Mouse (Mus musculus) heart, postnatal 0 days (tissue): ENCODE data around the gene Ep400. TPM values are rescaled to one million over a fixed set of nuclear protein-coding genes. Genes with fewer than 3 reads are reported as not detected.
"Not testable (repeated sequence)": the region's sequence is repeated elsewhere in the genome, so short reads cannot be mapped to it uniquely, and the experiment has no call there.

Source experiments
- ATAC-seq: fragments of 200-750 bp; cut with Nextera tagmentation; 2 replicates; pipeline ENCODE4 v1.8.0; 2017; ENCODE audit warnings: low read depth, moderate number of reproducible peaks, moderate library complexity; ENCODE audit not compliant: insufficient read depth
- DNase-seq: peaks from one replicate; pipeline ENCODE4 v3.0.0-alpha.2; 2016; ENCODE audit warnings: low spot score
- H3K27ac ChIP-seq: fragments of 300-500 bp; sonication (generic); 2 replicates; pipeline ENCODE4 v1.5.1; 2014; ENCODE audit warnings: low read depth, mild to moderate bottlenecking
- H3K27me3 ChIP-seq: fragments of 300-500 bp; sonication (generic); 2 replicates; pipeline ENCODE4 v1.6.1; 2014; ENCODE audit warnings: low read length, mixed read lengths; ENCODE audit not compliant: control insufficient read depth, insufficient read depth
- H3K36me3 ChIP-seq: fragments of 300-500 bp; sonication (generic); replicated peaks from 2 replicates; pipeline ENCODE4 v1.6.1; 2014; ENCODE audit warnings: low read length, mixed read lengths; ENCODE audit not compliant: control insufficient read depth, insufficient read depth
- H3K4me1 ChIP-seq: fragments of 300-500 bp; sonication (generic); 2 replicates; pipeline ENCODE4 v1.6.1; 2014; ENCODE audit warnings: antibody characterized with exemption; ENCODE audit not compliant: control insufficient read depth, insufficient read depth
- H3K4me2 ChIP-seq: fragments of 300-500 bp; sonication (generic); 2 replicates; pipeline ENCODE4 v1.6.1; 2014; ENCODE audit warnings: low read depth, mild to moderate bottlenecking, low read length, moderate library complexity
- H3K4me3 ChIP-seq: fragments of 300-500 bp; sonication (generic); 2 replicates; pipeline ENCODE4 v1.5.1; 2014; ENCODE audit warnings: low read depth, low read length
- H3K9ac ChIP-seq: fragments of 300-500 bp; sonication (generic); replicated peaks from 2 replicates; pipeline ENCODE4 v1.6.1; 2014; ENCODE audit warnings: low read depth, low read length, mixed read lengths
- H3K9me3 ChIP-seq: fragments of 300-500 bp; sonication (generic); replicated peaks from 2 replicates; pipeline ENCODE4 v1.6.1; 2016; ENCODE audit warnings: low read length; ENCODE audit not compliant: control insufficient read depth
- CTCF ChIP-seq: IDR thresholded peaks from 2 replicates; pipeline ENCODE4 v1.5.1; 2016; ENCODE audit warnings: antibody characterized with exemption, control low read depth, low read depth
- EP300 ChIP-seq: IDR thresholded peaks from 2 replicates; pipeline ENCODE4 v1.6.1; 2016; ENCODE audit warnings: antibody characterized with exemption, low read depth
- WGBS: fragments of 180-500 bp; shearing (Covaris S2); extraction: QIAGEN DNeasy Blood & Tissue Kit; methylation state at CpG from one replicate; pipeline ENCODE4 v1.1.7; 2014; 5-methylcytosine and 5-hydroxymethylcytosine counted together
- polyA plus RNA-seq: library from polyadenylated mRNA; unstranded; fragments of >200 nt; fragmentation: Nextera tagmentation; extraction: Ambion mirVana; gene quantifications from 2 replicates; pipeline ENCODE4 v1.2.1, GENCODE M21; 2015
- total RNA-seq: library from RNA; depleted of rRNA; stranded (reverse); fragments of >200 nt; gene quantifications from 2 replicates; pipeline ENCODE4 v1.2.3, GENCODE M21; 2014; ENCODE audit warnings: low replicate concordance

The Ep400 gene
- total and polyA plus RNA-seq, 2 experiments from 2014 or later, result 12.7 to 21.9 TPM

DNA sequence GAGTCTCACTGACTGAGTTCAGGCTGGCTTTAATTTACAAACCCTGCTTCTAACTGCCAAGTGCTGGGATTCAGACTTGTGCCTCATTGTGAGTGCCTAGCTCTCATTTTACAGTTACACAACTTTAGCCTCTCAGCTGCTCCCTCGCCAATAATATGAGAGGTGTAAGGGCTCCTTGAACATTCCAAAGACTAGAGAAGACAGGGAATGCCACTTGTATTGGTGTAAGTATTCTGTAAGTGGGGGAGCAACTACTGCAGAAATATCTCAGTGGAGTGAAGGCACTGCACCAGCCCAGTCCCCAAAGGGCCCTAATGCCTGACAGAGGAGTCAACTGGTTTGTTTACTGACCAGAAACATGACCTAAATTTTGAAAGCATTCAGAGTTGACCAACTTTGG lies 42.7 kb downstream of the Ep400 start:
- DNase-seq (no peak), ATAC-seq (no peak)
- H3K9ac ChIP-seq, result no peak overlapping the region
- no peak overlapping the region for H3K4me2 ChIP-seq
- no peaks in the 10 kb centered on the region for H3K9me3 ChIP-seq
- no peaks in the 10 kb centered on the region for H3K27me3 ChIP-seq
- no peaks in the 10 kb centered on the region for H3K4me1 ChIP-seq
- H3K36me3 ChIP-seq, result peaks cover 82% of the 10 kb centered on the region
- H3K27ac ChIP-seq, result no peak overlapping the region
- 93% methylated on average over 1 of the region's 1 CpGs for WGBS
- no peak overlapping the region for H3K4me3 ChIP-seq
- TF ChIP-seq EP300, result no peak
- TF ChIP-seq CTCF, result no peak

DNA sequence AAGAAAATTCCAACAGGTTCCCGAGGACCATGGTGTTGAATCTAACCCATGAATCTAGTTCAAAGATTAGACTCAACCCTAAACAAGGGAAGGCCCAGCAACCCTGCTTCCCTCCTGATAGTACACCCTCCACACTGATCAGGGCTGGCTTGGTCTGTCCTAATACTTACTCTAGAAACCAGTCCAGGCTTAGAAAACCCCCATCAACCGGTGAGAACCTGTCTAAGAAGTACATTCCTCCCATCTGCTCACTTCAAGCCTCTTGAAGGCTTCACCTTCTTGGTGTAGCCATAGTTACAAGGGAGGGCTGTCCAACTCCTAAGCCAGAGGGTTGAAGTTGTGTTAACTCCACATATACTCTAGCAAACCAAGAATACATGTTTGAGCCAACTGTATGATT lies 47.0 kb downstream of the Ep400 start:
- no peaks in the 10 kb centered on the region for H3K27me3 ChIP-seq
- TF ChIP-seq CTCF (no peak), EP300 (no peak)
- no peak overlapping the region for H3K27ac ChIP-seq
- H3K4me1 ChIP-seq, result no peaks in the 10 kb centered on the region
- no peak for DNase-seq
- WGBS, result 84% methylated on average over 2 of the region's 2 CpGs
- peaks cover 86% of the 10 kb centered on the region for H3K36me3 ChIP-seq
- ATAC-seq, result no peak
- no peak overlapping the region for H3K9ac ChIP-seq
- H3K4me3 ChIP-seq, result no peak overlapping the region
- no peak overlapping the region for H3K4me2 ChIP-seq
- no peaks in the 10 kb centered on the region for H3K9me3 ChIP-seq

DNA sequence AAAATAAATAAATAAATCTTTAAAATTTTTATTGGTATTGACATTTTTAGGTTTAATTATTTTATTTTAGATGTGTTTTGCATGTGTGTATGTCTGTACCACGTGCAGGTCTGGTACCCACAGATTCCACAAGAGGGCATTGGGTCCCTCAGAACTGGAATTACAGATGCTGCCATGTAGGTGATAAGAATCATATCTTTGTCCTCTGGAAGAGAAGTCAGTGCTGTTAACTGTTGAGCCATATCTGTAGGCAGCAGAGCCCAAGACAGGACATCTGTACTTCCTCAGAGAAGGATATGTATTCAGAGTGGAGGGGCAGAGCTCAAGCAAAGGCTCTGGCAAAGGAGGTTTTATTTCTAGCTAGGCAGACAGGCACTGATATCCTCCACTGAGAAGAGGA lies 49.1 kb downstream of the Ep400 start:
- not testable (repeated sequence) for ATAC-seq, H3K4me1 ChIP-seq, H3K27me3 ChIP-seq, H3K27ac ChIP-seq, H3K4me3 ChIP-seq, H3K4me2 ChIP-seq, H3K9me3 ChIP-seq, H3K9ac ChIP-seq, DNase-seq
- H3K36me3 ChIP-seq, result peaks cover 81% of the 10 kb centered on the region
- 95% methylated on average over 1 of the region's 1 CpGs for WGBS

DNA sequence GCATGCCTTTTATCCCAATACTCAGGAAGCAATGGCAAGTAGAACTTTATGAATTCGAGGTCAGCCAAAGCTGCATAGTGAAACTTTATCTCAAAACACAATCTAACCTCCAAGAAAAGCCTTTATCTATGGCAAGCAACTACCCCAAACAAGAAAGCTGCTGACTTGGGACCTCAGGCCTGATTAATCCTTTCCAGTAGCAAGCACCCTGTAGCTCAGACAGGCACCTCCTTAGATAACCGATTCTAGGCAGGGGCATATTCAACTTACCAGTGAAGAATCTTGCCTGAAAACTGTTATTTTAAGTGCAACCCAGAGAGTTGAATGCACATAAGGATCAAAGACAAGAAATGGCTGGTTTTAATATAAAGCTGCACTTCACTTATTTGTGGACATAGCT lies 59.1 kb downstream of the Ep400 start:
- peaks cover 48% of the 10 kb centered on the region for H3K36me3 ChIP-seq
- DNase-seq, result no peak
- no peaks in the 10 kb centered on the region for H3K9me3 ChIP-seq

DNA sequence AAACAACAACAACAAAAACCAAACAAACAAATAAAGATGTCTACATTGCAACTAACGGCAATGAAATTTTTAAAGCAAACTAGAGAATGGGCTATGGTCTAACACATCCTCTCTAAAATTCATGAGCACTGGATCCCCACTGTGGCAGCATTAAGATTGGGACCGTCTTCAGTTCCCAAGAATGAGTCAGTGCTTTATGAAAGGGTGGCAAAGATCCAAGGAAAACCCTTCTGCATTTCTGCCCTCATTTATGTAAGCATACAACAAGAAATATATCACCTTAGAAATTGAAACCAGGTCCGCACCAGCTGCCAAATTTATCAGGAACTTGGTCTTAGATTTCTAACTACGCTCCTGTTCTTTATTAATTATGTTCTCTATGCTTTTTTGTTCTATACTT lies 61.3 kb downstream of the Ep400 start:
- H3K27ac ChIP-seq, result no peak overlapping the region
- no peak for TF ChIP-seq EP300
- no peak for TF ChIP-seq CTCF
- H3K4me1 ChIP-seq, result no peaks in the 10 kb centered on the region; the same call in 1 of the 2 replicates
- H3K9ac ChIP-seq, result no peak overlapping the region
- H3K4me3 ChIP-seq, result no peak overlapping the region
- no peaks in the 10 kb centered on the region for H3K27me3 ChIP-seq
- ATAC-seq, result no peak
- H3K9me3 ChIP-seq, result no peaks in the 10 kb centered on the region
- DNase-seq, result no peak
- no peak overlapping the region for H3K4me2 ChIP-seq
- peaks cover 65% of the 10 kb centered on the region for H3K36me3 ChIP-seq
- WGBS, result 86% methylated on average over 4 of the region's 4 CpGs

More for the DNA sequence above, 59.1 kb downstream of the Ep400 start:
- Histone ChIP-seq H3K9ac (no peak overlapping the region), H3K4me3 (no peak overlapping the region), H3K27ac (no peak overlapping the region), H3K4me1 (no peaks in the 10 kb centered on the region), H3K27me3 (no peaks in the 10 kb centered on the region), H3K4me2 (no peak overlapping the region)
- 81% methylated on average over 2 of the region's 2 CpGs for WGBS
- TF ChIP-seq EP300, result no peak
- no peak for TF ChIP-seq CTCF
- ATAC-seq, result no peak

DNA sequence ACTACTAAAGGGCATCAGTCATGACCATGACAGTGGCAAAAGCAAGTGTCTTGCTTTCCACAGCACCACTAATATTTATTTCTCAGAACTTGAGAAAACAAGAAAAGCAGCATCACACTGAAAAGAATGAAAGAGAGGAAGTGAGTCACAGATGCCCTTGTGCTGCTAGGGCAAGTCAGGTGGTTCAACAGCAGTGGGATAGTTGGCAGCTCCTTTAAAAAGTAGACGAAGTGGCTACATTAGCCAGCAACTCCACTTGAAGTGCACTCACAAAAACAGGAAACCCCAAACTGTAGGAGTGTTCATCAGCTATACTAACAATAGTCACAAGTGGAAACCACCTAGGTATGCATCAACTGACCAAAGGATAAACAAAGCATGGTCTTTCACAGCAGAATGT lies 66.5 kb downstream of the Ep400 start:
- Histone ChIP-seq H3K9ac (no peak overlapping the region), H3K4me1 (no peaks in the 10 kb centered on the region; the same call in 1 of the 2 replicates), H3K27ac (0 out of 2 replicates have a peak overlapping the region, but pooled peaks have one; percentile 40), H3K27me3 (no peaks in the 10 kb centered on the region), H3K4me3 (no peak overlapping the region), H3K36me3 (peaks cover 92% of the 10 kb centered on the region), H3K4me2 (no peak overlapping the region), H3K9me3 (no peaks in the 10 kb centered on the region)
- no peak for TF ChIP-seq CTCF
- TF ChIP-seq EP300, result no peak
- ATAC-seq (no peak), DNase-seq (no peak)
- 69% methylated on average over 1 of the region's 1 CpGs for WGBS
